Mouse (Mus musculus): ENCODE measurements at regions not wholly inside any gene's neighbourhood (a gene's known extent, or its start where the extent isn't known, plus 50 kb on each side); places are given as distances from the start of the nearest gene placed in this dataset.

- H3K36me3 ChIP-seq (replicated peaks in 1 of 2; ENCODE audit: control insufficient read depth in 1 of 2, insufficient read depth in 1 of 2, low read length in 1 of 2): no peaks in the 10 kb centered on the region
- dilution Hi-C loops (cut with MboI; ENCODE audit: extremely low pct_ligation_motif_present, extremely low pct_unique_long_range_greater_than_20kb, low sequenced_read_pairs): no loop called here
- H3K9ac ChIP-seq (ENCODE audit: insufficient read depth, low read depth): no peak overlapping the region
- no peaks in the 10 kb centered on the region for H3K79me2 ChIP-seq (replicated peaks; ENCODE audit: control insufficient read depth, extremely low read depth, insufficient read depth, poor library complexity, severe bottlenecking)
- in situ Hi-C loops (cut with MboI; ENCODE audit: low pct_ligation_motif_present, low pct_unique_long_range_greater_than_20kb, low sequenced_read_pairs): no loop called here
- H3K4me2 ChIP-seq (ENCODE audit: insufficient read depth, low read depth, poor library complexity, severe bottlenecking): no peak overlapping the region
- H3K4me3 ChIP-seq (replicated peaks in 1 of 3; ENCODE audit: low read depth in 2 of 3, low read length in 2 of 3, poor library complexity in 1 of 3): no peak overlapping the region
- no peak overlapping the region for H3K27ac ChIP-seq (ENCODE audit: insufficient read depth, low read depth)
- no peak for DNase-seq (ENCODE audit: extremely low read depth)
- peaks cover 4 to 12% of the 10 kb centered on the region in 2 experiments for H3K4me1 ChIP-seq (ENCODE audit: control insufficient read depth in 1 of 2, insufficient read depth in 2 of 2)
- no peaks in the 10 kb centered on the region for H3K9me3 ChIP-seq (replicated peaks; ENCODE audit: low read length)
- TF ChIP-seq POLR2A (IDR thresholded peaks at IDR 0.05; ENCODE audit: low read depth, low read length) (no peak), TCF12 (IDR thresholded peaks at IDR 0.05; ENCODE audit: low read depth, low read length) (no peak), TBP (conservative IDR thresholded peaks at IDR 0.05; ENCODE audit: low read depth, low read length) (no peak), RCOR1 (conservative IDR thresholded peaks at IDR 0.05; ENCODE audit: low read depth, low read length) (no peak), E2F4 (IDR thresholded peaks at IDR 0.05; ENCODE audit: insufficient replicate concordance, low read depth, low read length) (no peak), CTCF (conservative IDR thresholded peaks at IDR 0.05 in 1 of 2, IDR thresholded peaks at IDR 0.05 in 1 of 2; ENCODE audit: low read depth in 2 of 2, low read length in 2 of 2) (no peak), SIN3A (IDR thresholded peaks at IDR 0.05; ENCODE audit: low read length) (no peak), ZC3H11A (IDR thresholded peaks at IDR 0.05; ENCODE audit: low read depth, low read length) (no peak), MAFK (IDR thresholded peaks at IDR 0.05; ENCODE audit: insufficient replicate concordance, low read length) (no peak), MAZ (IDR thresholded peaks at IDR 0.05; ENCODE audit: low read depth, low read length) (no peak), NELFE (IDR thresholded peaks at IDR 0.05; ENCODE audit: low read depth, low read length) (no peak), USF2 (conservative IDR thresholded peaks at IDR 0.05; ENCODE audit: low read depth, low read length) (no peak), GABPA (IDR thresholded peaks at IDR 0.05; ENCODE audit: insufficient replicate concordance, low read depth, low read length) (no peak), RAD21 (IDR thresholded peaks at IDR 0.05; ENCODE audit: low read depth, low read length) (no peak)
- H3K27me3 ChIP-seq (replicated peaks): no peaks in the 10 kb centered on the region
These were observed 250.9 kb downstream of the Gm11361 start for GRCm38 (mm10) chr13:28508184-28508583.

DNA sequence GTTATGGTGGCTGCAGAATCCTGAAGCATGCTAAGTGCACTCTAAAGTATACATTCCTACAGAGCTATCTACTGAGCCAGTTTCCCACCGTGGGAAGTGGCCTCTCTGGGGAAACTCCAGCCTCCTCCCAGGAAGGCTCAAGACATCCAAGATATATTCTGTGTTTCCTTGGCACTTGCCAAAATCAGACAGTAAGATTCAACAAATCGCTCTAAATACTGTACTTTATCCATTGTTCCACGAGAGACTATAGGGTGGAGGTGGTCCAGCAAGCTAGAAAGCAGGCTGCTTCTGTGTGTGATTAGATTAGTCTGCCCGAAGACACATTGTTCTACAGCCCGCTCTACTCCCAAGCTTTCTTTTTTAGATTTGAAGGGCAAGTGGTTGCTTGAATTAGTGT is 250.5 kb downstream of the Gm11361 start:
- dilution Hi-C loops (cut with MboI; ENCODE audit: extremely low pct_ligation_motif_present, extremely low pct_unique_long_range_greater_than_20kb, low sequenced_read_pairs): no loop called here
- no peaks in the 10 kb centered on the region for H3K79me2 ChIP-seq (replicated peaks; ENCODE audit: control insufficient read depth, extremely low read depth, insufficient read depth, poor library complexity, severe bottlenecking)
- no peaks in the 10 kb centered on the region for H3K27me3 ChIP-seq (replicated peaks)
- no peak for DNase-seq (ENCODE audit: extremely low read depth)
- peaks cover 7 to 15% of the 10 kb centered on the region in 2 experiments for H3K4me1 ChIP-seq (ENCODE audit: control insufficient read depth in 1 of 2, insufficient read depth in 2 of 2)
- no peak for TF ChIP-seq POLR2AphosphoS2 (IDR thresholded peaks at IDR 0.05; ENCODE audit: low read depth, low read length)
- no peak for TF ChIP-seq NELFE (IDR thresholded peaks at IDR 0.05; ENCODE audit: low read depth, low read length)
- TF ChIP-seq CTCF (conservative IDR thresholded peaks at IDR 0.05 in 1 of 2, IDR thresholded peaks at IDR 0.05 in 1 of 2; ENCODE audit: low read depth in 2 of 2, low read length in 2 of 2): no peak
- TF ChIP-seq ZC3H11A (IDR thresholded peaks at IDR 0.05; ENCODE audit: low read depth, low read length): no peak
- TF ChIP-seq JUN (IDR thresholded peaks at IDR 0.05; ENCODE audit: insufficient read depth, low read depth, low read length): no peak
- no peak for TF ChIP-seq ZKSCAN1 (IDR thresholded peaks at IDR 0.05; ENCODE audit: borderline replicate concordance, low read depth, low read length)
- TF ChIP-seq MEF2A (IDR thresholded peaks at IDR 0.05; ENCODE audit: borderline replicate concordance, low read depth, low read length): no peak
- no peak for TF ChIP-seq POLR2A (IDR thresholded peaks at IDR 0.05; ENCODE audit: low read depth, low read length)
- no peak for TF ChIP-seq MXI1 (IDR thresholded peaks at IDR 0.05; ENCODE audit: low read depth, low read length)
- H3K9me3 ChIP-seq (replicated peaks; ENCODE audit: low read length): no peaks in the 10 kb centered on the region
- H3K36me3 ChIP-seq (replicated peaks in 1 of 2; ENCODE audit: control insufficient read depth in 1 of 2, insufficient read depth in 1 of 2, low read length in 1 of 2): no peaks in the 10 kb centered on the region
- in situ Hi-C loops (cut with MboI; ENCODE audit: low pct_ligation_motif_present, low pct_unique_long_range_greater_than_20kb, low sequenced_read_pairs): no loop called here
- H3K4me2 ChIP-seq (ENCODE audit: insufficient read depth, low read depth, poor library complexity, severe bottlenecking): no peak overlapping the region
- no peak overlapping the region for H3K4me3 ChIP-seq (replicated peaks in 1 of 3; ENCODE audit: low read depth in 2 of 3, low read length in 2 of 3, poor library complexity in 1 of 3)
- no peak overlapping the region for H3K27ac ChIP-seq (ENCODE audit: insufficient read depth, low read depth)
- no peak overlapping the region for H3K9ac ChIP-seq (ENCODE audit: insufficient read depth, low read depth)

Measured in CH12.LX (cell line).